Mouse (Mus musculus) hindbrain, embryonic 11.5 days (tissue): ENCODE results near the gene Hnrnpa2b1. TPM values are rescaled to one million over a fixed set of nuclear protein-coding genes. Genes with fewer than 3 reads are reported as not detected.

ENCODE experiments used
- ATAC-seq: fragments of 200-750 bp; cut with Nextera tagmentation; 2 replicates; pipeline ENCODE4 v1.8.0; 2017; ENCODE audit warnings: mild to moderate bottlenecking, moderate TSS enrichment, moderate library complexity; ENCODE audit not compliant: low FRiP score
- DNase-seq: peaks from one replicate; pipeline ENCODE4 v3.0.0-alpha.2; 2015; ENCODE audit warnings: low spot score
- H3K27ac ChIP-seq: fragments of 300-500 bp; sonication (generic); 2 replicates; pipeline ENCODE4 v1.5.1; 2014; ENCODE audit warnings: mild to moderate bottlenecking, low read depth, low read length
- H3K27me3 ChIP-seq: fragments of 300-500 bp; sonication (generic); 2 replicates; pipeline ENCODE4 v1.6.1; 2014; ENCODE audit warnings: mild to moderate bottlenecking, low read length, moderate library complexity, mixed read lengths; ENCODE audit not compliant: control insufficient read depth, insufficient read depth
- H3K36me3 ChIP-seq: fragments of 300-500 bp; sonication (generic); 2 replicates; pipeline ENCODE4 v1.6.1; 2014; ENCODE audit warnings: mild to moderate bottlenecking, low read length, moderate library complexity, mixed read lengths; ENCODE audit not compliant: control insufficient read depth, insufficient read depth
- H3K4me1 ChIP-seq: fragments of 300-500 bp; sonication (generic); replicated peaks from 2 replicates; pipeline ENCODE4 v1.6.1; 2014; ENCODE audit warnings: low read length, mixed read lengths; ENCODE audit not compliant: control insufficient read depth, insufficient read depth
- H3K4me2 ChIP-seq: fragments of 300-500 bp; sonication (generic); replicated peaks from 2 replicates; pipeline ENCODE4 v1.6.1; 2014; ENCODE audit warnings: mild to moderate bottlenecking, low read depth, low read length
- H3K4me3 ChIP-seq: fragments of 300-500 bp; sonication (generic); 2 replicates; pipeline ENCODE4 v1.5.1; 2014; ENCODE audit warnings: low read depth, low read length
- H3K9ac ChIP-seq: fragments of 300-500 bp; sonication (generic); 2 replicates; pipeline ENCODE4 v1.6.1; 2014; ENCODE audit warnings: low read depth, low read length
- H3K9me3 ChIP-seq: fragments of 300-500 bp; sonication (generic); 2 replicates; pipeline ENCODE4 v1.6.1; 2016; ENCODE audit warnings: low read length; ENCODE audit not compliant: control insufficient read depth
- WGBS: fragments of 180-500 bp; shearing (Covaris S2); extraction: QIAGEN DNeasy Blood & Tissue Kit; methylation state at CpG from one replicate; pipeline ENCODE4 v1.1.7; 2014; 5-methylcytosine and 5-hydroxymethylcytosine counted together
- polyA plus RNA-seq: library from polyadenylated mRNA; unstranded; fragments of >200 nt; fragmentation: Nextera tagmentation; extraction: Ambion mirVana; gene quantifications from 2 replicates; pipeline ENCODE4 v1.2.1, GENCODE M21; 2014

Hnrnpa2b1 gene
- polyA plus RNA-seq, 1 experiment from 2014 or later = 1,561 TPM

DNA sequence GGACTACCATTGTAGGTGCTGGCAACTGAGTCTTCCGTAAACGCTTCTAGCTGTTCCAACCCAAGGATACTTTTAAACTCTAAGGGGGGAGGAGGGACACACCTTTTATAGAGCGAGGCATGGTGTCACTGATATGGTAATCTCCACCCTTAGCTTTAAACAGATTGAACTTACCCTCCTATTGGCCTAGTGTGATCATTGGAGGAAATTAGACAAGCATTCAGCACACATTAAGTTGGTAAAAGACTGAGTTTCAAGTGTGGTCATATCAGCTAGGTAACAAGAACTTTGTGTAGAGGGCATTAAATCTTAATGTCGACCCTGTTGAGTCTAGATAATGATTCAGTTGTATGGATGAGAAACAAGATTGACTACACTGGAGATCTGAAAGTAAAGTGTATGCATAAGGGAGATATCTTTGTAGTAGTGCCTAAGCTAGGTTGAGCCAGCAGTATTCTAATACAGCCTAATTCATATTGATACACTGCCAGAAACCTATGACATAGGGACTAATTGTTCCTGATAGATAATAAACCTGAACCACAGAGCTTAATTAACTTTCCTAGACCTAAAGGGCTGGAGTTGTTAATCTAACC lies 9.5 kb upstream of the Hnrnpa2b1 start:
- H3K27me3 ChIP-seq = no peaks in the 10 kb centered on the region
- H3K4me1 ChIP-seq = no peaks in the 10 kb centered on the region
- ATAC-seq = no peak
- WGBS = 95% methylated on average over 4 of the region's 4 CpGs
- H3K4me2 ChIP-seq = no peak overlapping the region
- no peak for DNase-seq
- H3K9me3 ChIP-seq = no peaks in the 10 kb centered on the region
- no peak overlapping the region for H3K9ac ChIP-seq
- H3K4me3 ChIP-seq = no peak overlapping the region
- H3K36me3 ChIP-seq = peaks cover 31% of the 10 kb centered on the region
- no peak overlapping the region for H3K27ac ChIP-seq

DNA sequence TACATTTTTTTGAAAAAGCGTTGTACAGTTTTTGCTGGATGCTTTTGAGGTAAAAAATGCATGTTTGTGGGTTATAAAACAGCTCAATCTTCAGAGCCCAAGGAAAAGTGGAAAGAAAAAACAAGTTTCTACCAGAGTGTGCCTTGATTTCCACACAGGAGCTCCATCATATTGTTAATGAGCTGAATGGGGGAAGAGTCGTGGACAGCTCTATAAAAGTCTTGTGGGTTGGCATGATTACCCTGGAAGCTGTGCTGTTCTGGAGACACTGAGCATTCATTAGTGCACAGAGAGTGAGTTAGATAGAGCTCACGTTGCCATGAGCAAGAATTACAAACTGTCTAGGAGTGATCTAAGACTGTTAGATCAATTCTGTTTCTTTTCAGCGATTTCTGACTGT lies 2.5 kb upstream of the Hnrnpa2b1 start:
- DNase-seq (no peak), ATAC-seq (no peak)
- peaks cover 8% of the 10 kb centered on the region; the same call in 1 of the 2 replicates for H3K36me3 ChIP-seq
- no peaks in the 10 kb centered on the region for H3K9me3 ChIP-seq
- H3K4me3 ChIP-seq = peak overlapping the region; percentile 98
- H3K4me2 ChIP-seq = peak overlapping the region; percentile 48
- 54% methylated on average over 4 of the region's 4 CpGs for WGBS
- H3K27ac ChIP-seq = no peak overlapping the region
- peaks cover 4% of the 10 kb centered on the region for H3K4me1 ChIP-seq
- H3K27me3 ChIP-seq = no peaks in the 10 kb centered on the region
- peak overlapping the region; percentile 67 for H3K9ac ChIP-seq

DNA sequence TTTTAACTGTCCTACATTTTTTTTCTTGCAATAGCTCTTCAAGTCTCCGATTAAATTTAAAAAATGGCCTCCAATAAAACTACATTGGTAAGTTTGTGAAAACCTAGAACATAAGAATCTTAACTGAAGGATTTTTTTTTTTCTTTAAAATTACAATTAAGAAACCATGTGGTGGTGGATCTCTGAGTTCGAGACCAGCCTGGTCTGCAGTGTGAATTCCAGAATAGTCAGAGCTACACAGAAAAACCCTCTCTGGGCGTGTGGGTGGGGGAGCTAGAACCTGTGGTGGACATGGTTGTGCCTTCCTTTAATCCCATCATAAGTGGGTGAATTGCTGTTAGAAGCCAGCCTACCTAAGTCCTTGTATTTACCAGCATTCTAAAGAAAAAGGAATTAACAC lies 2.1 kb upstream of the Hnrnpa2b1 start:
- Histone ChIP-seq H3K4me1 (peaks cover 4% of the 10 kb centered on the region), H3K4me2 (peak overlapping the region; percentile 48), H3K27me3 (no peaks in the 10 kb centered on the region), H3K36me3 (peaks cover 8% of the 10 kb centered on the region; the same call in 1 of the 2 replicates), H3K9ac (peak overlapping the region; percentile 67), H3K4me3 (peak overlapping the region; percentile 98), H3K9me3 (no peaks in the 10 kb centered on the region), H3K27ac (0 out of 2 replicates have a peak overlapping the region, but pooled peaks have one; percentile 17)
- 29% methylated on average over 3 of the region's 3 CpGs for WGBS
- no peak for ATAC-seq
- DNase-seq = peak; percentile 57

DNA sequence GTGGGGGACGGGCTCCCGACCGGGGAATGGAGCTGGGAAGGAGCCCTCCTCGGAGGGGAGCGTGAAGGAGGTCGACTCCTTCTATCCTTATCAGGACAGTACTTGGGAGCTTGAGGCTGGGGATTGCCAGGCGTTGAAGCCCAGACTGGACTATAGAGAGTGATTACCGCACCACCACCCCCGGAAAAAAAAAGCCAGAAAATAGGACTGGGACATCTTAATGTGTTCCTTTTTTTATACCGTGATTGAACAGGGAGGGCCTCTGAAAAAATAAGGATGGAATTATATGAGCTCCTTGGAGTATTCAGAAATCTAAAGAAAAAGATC lies 1.4 kb upstream of the Hnrnpa2b1 start:
- under 1% methylated on average over 10 of the region's 10 CpGs for WGBS
- ATAC-seq = no peak
- 0 out of 2 replicates have a peak, but pooled peaks cover 4% of the 10 kb centered on the region for H3K36me3 ChIP-seq

DNA sequence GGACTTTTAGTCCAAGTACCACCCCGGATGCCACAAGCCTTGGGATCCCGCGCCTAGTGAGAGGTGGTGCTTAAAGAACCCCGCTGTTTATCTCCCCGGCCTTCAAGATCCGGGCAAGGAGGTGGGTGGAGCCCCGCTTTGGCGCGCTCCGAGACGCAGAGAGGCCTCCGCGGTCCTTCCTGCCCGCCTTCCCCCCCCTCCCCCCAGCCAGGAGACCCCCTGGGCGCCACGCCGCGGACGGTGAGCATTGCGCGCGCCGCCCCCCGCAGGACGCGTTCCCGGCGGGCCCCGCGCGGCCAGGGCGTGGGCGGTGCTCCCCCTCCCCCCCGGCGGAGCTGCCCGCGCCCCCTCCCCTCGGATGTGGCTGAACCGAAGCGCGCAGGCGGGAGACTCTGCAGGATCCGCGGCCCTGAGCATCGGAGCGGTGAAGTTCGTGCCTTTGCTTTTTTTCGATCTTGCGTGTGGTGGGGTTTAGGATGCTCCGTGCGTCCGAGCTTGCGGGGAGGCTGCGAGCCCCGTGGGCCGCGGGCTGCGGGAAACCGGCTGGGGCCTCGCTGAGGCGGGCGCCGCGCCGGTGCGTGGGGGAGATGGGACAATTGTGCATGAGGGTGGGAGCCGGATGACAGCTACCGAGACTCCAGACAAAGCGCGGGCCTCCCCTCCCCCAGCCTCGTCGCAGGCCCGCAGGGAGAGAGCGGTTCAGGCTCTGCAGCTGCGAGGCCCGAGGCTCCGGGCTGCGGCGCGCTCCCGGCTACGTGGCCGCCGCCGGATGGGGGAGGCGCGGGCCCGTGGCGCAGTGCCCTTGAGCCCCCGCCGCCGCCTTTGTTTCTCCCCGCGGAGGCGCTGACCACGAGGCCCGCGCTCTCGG lies 851 bp upstream of the Hnrnpa2b1 start, which contains the start of gene Cbx3:
TSS of gene Cbx3 (plus strand) at position 50 of the 868 bp plus-strand sequence.
- DNase-seq (peak; percentile 89), ATAC-seq (peak; percentile 87)
- peak within 1 kb of the TSS; percentile 100 for H3K9ac ChIP-seq
- peaks cover 4% of the 10 kb centered on the region for H3K4me1 ChIP-seq
- no peaks in the 10 kb centered on the region for H3K27me3 ChIP-seq
- H3K36me3 ChIP-seq = peaks cover 7% of the 10 kb centered on the region; the same call in 1 of the 2 replicates
- peak within 1 kb of the TSS; percentile 98 for H3K4me3 ChIP-seq
- H3K9me3 ChIP-seq = no peaks in the 10 kb centered on the region
- H3K4me2 ChIP-seq = peak within 1 kb of the TSS; percentile 48
- peak within 1 kb of the TSS; percentile 100 for H3K27ac ChIP-seq
- 1% methylated on average over 72 of the region's 99 CpGs for WGBS

More for the DNA sequence above, 1.4 kb upstream of the Hnrnpa2b1 start:
- H3K4me3 ChIP-seq = peak overlapping the region; percentile 98
- H3K9me3 ChIP-seq = no peaks in the 10 kb centered on the region
- peak overlapping the region; percentile 100 for H3K27ac ChIP-seq
- H3K4me2 ChIP-seq = peak overlapping the region; percentile 48
- peaks cover 4% of the 10 kb centered on the region for H3K4me1 ChIP-seq
- H3K27me3 ChIP-seq = no peaks in the 10 kb centered on the region
- H3K9ac ChIP-seq = peak overlapping the region; percentile 100
- DNase-seq = no peak

DNA sequence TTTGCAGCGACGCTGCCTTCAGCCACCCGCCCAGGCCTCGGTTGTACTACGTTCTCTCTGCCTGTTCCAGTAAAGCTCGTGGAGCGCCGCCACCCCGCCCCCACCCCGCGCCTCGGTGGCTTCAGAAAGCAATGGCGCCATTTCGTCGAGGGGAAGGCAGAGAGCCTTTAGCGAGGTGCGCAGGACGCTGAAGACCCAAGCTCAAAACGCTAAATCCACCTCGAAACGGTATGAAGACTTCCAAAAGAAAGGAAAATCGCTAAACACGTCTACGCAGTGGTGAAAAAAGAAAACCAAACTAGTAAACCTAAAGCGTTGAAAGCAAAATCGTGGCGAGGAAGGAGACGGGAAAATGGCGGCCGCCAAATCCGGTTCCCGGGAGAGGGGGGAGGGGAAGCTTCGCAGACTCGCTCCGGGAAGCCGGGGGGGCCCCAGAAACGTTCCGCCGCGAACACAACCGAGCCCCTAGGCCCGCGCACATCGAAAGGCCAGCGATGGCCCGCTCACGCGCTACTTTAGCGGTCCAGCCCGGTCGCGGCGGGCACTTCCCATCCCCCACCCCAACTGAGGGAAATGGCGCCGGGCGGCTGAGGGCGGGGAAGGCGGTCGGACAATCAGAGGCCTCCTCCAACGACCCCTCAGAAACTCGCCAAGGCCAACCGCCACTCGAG lies 668 bp downstream of the Hnrnpa2b1 start:
- Histone ChIP-seq H3K27ac (peak overlapping the region; percentile 100), H3K4me2 (peak overlapping the region; percentile 44), H3K36me3 (peaks cover 6% of the 10 kb centered on the region; the same call in 1 of the 2 replicates), H3K9me3 (no peaks in the 10 kb centered on the region), H3K4me1 (peaks cover 4% of the 10 kb centered on the region), H3K4me3 (peak overlapping the region; percentile 98), H3K9ac (peak overlapping the region; percentile 100), H3K27me3 (no peaks in the 10 kb centered on the region)
- peak; percentile 84 for DNase-seq
- under 1% methylated on average over 61 of the region's 63 CpGs for WGBS
- peak; percentile 35; the same call in 1 of the 2 replicates for ATAC-seq

DNA sequence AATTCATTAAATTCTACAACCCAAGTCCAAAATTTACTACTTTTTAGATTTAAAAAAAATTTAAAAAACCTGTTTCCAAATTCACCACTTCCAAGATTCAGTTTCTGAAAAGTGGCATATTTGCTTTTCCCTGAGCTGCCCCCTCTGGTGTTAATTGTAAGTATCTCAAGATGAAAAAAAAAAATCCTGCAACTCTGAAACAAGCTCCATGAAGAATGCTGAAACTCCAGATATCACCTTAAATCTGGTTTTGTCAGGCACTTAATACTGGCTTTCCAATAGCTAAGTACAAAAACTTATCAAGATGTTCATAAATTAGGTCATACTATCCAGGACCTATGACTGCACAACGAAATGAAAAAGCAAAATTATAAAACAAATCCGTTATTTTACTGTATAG lies 2.0 kb downstream of the Hnrnpa2b1 start:
- H3K27ac ChIP-seq = no peak overlapping the region
- DNase-seq = peak; percentile 37

DNA sequence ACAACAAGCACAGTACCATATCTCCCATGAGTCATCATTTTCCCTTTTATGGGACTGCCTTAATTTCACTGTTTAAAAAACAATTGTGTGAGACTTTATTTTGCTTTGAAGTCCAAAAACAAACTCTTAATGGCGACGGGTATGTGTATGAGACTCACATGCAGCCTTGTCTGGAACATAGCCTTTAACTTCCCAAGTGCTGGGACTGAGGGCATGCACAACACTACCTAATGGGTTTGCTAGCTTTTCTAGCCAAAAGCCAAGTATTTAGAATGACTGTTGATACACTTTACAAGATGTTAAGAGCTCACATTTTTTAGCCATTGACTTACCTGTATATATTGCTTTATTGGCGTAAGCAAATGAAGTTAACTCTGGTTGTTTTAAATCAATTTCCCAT lies 9.3 kb downstream of the Hnrnpa2b1 start:
- H3K4me3 ChIP-seq = no peak overlapping the region
- peaks cover 11% of the 10 kb centered on the region for H3K36me3 ChIP-seq

More for the DNA sequence above, 2.0 kb downstream of the Hnrnpa2b1 start:
- H3K9ac ChIP-seq = no peak overlapping the region; the same call in 1 of the 2 replicates
- WGBS = under 1% methylated on average over 2 of the region's 2 CpGs
- peak overlapping the region; percentile 98 for H3K4me3 ChIP-seq
- H3K36me3 ChIP-seq = peaks cover 10% of the 10 kb centered on the region; the same call in 1 of the 2 replicates
- ATAC-seq = no peak
- H3K9me3 ChIP-seq = no peaks in the 10 kb centered on the region
- no peaks in the 10 kb centered on the region; the same call in 1 of the 2 replicates for H3K4me1 ChIP-seq
- H3K27me3 ChIP-seq = no peaks in the 10 kb centered on the region
- peak overlapping the region; percentile 65 for H3K4me2 ChIP-seq

More for the DNA sequence above, 9.3 kb downstream of the Hnrnpa2b1 start:
- 85% methylated on average over 3 of the region's 3 CpGs for WGBS
- H3K27ac ChIP-seq = no peak overlapping the region
- H3K27me3 ChIP-seq = no peaks in the 10 kb centered on the region
- ATAC-seq = no peak
- peak; percentile 42 for DNase-seq
- no peak overlapping the region for H3K4me2 ChIP-seq
- H3K4me1 ChIP-seq = no peaks in the 10 kb centered on the region
- H3K9me3 ChIP-seq = no peaks in the 10 kb centered on the region
- H3K9ac ChIP-seq = no peak overlapping the region
